Mouse (Mus musculus) ES-Bruce4 (cell line): Measurements from ENCODE around the gene Rcsd1.

Experiments used
- CTCF ChIP-seq: IDR thresholded peaks from one replicate; pipeline ENCODE4 v1.8.1; 2011; ENCODE audit warnings: low read depth, low read length
- EP300 ChIP-seq: IDR thresholded peaks from 2 replicates; pipeline ENCODE4 v1.6.1; 2011; ENCODE audit warnings: low read depth, low read length; ENCODE audit not compliant: insufficient read depth
- POLR2A ChIP-seq: IDR thresholded peaks from one replicate; pipeline ENCODE4 v1.8.1; 2011; ENCODE audit warnings: low read length; ENCODE audit not compliant: insufficient read depth

DNA sequence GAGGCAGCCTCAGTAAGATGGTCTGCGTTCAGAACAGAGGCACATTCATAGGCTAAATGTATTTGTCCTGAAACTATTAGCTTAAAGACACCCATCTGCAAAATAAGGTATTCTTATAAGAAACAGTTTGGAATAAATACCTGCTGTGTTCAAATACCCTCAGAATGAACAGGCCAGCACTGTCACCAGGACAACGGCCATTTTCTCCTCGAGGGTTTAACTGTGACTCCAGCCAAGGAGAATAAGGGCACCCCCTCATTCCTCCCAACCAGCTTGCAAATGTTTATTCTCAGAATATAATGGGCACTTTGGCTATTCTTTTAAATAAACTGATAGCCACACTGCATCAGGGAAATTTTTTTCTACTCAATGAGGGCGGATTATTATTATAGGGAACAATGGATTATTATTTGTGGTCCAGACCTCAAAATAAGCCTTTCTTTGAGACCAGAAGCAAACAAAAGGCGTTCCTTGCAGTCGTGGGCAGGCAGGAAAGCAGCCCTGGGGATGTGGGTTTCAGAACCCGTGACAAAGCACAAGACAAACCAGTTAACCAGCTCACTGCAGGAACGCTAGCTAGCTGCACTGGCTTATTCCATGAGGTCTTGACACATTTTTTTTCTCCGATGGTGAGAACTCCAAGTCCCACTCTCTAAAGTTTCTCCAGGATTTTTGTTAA is 99.1 kb downstream of the Rcsd1 start:
- no peak for TF ChIP-seq EP300
- no peak for TF ChIP-seq POLR2A
- TF ChIP-seq CTCF, result no peak
